Mouse (Mus musculus) ovary, postnatal 36 days (tissue): ENCODE data around the gene Olfr649.

Source experiments
- DNase-seq: peaks from one replicate; pipeline ENCODE4 v3.0.0; 2022; ENCODE audit warnings: low spot score, mixed read lengths

Olfr649 gene

DNA sequence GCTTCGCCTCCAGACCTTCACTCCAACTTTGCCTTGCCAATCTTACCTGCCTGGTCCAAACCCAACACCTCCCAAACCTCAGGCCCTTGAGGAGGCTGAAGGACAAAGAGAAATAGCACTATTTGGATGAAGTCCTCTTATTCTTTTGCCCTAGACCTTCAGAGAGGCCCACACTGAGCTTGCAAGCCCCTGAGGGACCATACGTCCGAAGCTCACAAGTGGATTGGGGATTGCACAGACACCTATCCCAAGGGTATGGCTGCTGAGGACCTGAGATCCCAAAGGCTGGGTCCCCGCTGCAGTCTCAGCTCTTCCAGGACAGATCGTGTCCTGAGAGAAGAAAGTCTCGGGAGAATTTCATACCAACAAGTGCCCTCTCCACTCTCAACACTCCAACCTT lies at the start of gene Olfr649:
Gene Olfr649, minus strand, starts transcription at position 101 of the 400 bp plus-strand sequence.
- no peak for DNase-seq

DNA sequence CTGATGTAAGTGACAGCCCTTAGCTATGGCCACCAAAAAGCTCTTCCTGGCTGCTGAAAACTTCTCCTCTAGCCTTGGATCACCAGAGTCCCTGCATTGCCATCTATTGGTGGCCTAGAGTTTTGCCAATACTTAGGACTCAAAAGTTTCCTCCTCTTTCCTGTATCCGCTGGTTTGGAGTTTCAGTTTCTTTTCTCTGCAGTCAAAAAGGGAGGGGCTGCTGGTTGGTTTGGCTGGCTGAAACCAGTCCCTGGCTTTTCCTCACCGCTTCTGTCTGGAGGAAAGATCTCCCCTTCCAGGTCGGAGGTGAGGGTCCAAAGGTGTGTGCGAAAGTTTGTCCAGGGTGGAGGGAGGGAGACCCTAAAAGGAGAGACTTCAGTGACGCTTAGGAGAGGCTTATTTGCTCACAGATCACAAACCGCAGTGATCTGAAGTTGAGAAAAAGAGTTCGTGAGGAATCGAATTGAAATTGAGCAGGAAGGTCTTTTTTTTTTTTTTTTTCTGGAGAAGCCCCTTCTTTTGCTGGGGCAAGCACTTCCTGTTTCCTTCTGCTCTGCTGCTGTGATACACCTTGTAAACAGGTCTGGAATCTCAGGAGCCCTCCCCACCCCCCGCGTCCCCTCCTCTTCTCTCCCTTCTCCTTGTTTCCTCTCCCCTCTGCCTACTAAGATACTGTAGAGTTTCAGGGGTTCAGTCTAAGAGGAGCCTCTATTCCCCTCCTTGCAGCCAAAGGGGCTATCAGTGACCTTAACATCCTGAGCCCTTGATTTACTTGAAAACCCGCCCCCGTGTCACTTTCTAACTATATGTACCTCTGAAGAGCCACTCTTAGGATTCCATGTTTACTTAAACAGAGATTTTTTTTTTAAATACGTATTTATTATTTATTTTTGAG lies 48.7 kb upstream of the Olfr649 start, which contains the start of gene Trim34a:
Gene Trim34a, plus strand, starts transcription at position 171 of the 895 bp plus-strand sequence.
- DNase-seq: peak; percentile 36

DNA sequence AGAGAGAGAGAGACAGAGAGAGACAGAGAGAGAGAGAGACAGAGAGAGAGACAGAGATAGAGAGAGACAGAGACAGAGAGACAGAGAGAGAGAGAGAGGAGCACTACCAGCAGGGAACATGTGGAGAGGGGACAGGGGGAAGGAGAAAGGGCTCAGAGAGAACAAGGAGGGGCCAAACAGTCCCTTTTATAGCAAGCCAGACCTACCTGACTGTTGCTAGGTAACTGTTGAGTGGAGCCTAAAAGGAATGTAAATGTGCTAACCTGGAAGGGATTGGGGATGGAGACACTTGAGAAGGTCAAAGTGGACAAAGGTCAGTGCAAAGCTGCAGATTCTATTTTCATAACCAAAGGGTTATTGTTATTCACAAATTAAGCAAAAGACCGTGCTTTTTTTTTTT lies 47.8 kb upstream of the Olfr649 start:
- no peak for DNase-seq

DNA sequence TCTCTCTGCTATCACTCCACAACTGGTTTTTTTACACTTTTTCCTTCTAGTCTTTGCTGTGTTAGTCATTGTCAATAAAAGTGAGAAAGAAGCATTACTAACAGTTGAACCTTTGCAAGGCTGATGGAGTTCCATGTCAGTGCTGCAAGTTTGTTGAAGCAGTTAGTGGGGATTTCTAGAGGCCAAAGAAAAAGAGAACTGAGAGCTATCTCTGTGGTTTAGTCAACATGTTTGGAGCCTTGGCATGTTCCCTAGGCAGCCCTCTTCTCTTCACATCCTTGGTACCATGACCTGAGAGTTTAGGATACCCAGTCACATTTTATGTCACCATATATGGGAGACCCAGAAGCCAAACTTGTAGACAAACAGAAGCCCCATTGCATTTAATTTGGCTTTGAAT lies 45.1 kb upstream of the Olfr649 start:
- no peak for DNase-seq

DNA sequence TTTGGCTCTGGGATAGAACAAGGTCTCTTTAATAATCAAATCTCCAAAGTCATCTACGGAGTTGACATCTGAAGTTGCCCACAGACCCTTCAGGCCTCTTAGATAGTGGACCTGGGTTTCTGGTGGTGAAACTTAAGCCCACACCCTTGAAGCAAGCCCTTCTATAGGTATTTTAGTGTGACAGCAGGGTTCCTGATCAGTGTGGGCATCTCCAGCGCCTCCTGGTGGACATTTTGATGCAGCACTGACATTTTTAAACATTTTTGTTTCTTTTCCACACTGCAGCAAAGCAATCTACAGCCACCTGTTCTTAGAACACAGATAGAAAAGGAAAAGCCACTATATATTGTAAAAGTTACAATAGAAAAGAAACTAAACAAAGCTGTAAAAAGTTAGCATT lies 35.4 kb upstream of the Olfr649 start:
- DNase-seq: no peak

DNA sequence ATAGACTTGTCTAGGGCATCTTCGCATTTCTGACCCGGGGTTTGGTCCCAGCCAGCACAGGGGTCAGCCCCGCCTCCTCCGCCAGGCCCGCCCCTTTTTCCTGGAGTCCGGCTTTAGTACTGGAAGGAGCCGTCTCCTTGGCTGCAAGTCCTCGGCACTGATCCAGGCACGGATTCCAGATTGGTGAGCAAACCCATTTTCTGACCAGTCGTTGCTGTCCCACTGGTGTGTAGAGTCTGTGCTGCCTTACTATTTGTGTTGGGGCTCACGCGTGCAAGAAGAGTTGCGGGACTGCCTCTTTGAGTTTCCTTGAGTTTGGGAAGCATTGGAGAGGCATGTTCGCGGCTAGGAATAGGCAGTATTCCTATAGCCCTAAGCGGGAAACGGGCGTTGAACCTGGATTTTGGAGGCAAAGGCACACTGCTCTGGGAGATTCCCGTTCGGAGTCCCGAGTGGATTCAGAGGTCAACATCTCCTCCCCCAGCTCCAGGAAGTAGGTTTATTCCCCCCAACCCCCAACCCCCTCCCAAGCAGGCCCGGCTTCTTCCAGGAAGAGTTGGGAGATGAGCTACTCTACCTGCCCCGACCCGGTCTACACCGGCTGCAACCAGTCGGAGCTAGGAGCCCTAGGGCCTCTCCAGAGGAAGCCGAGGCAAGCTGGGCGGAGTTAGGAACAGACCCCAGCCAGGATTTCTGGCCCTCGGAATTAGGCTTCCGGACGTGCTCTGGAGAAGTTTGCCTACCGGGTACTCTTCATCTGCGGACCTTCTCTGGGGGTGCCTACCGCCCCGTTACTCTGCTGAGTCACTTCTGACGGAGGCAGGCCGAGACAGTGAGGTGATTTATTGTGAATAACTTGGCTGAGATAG lies 23.1 kb upstream of the Olfr649 start, which contains the start of gene Trim6:
Gene Trim6, plus strand, starts transcription at position 93 of the 869 bp plus-strand sequence.
- DNase-seq: peak; percentile 75

DNA sequence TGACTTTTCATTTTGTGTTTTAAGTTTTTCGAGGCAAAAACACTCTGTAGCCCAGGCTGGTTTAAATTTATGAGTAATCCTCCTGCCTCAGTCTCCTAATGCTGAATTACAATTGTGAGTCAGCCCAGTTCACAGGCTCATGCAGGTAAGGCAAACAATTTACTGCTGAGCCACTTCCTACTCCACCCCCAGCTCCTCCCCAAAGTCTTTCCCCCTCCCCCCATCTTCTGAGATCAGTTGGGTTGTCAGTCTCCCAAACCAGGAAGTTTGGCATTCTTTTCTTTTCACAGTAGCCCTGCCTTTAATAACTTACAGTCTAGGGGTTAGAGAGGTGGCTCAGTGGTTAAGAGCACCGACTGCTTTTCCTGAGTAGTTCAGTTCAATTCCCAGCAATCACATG lies 22.1 kb upstream of the Olfr649 start:
- DNase-seq: no peak

DNA sequence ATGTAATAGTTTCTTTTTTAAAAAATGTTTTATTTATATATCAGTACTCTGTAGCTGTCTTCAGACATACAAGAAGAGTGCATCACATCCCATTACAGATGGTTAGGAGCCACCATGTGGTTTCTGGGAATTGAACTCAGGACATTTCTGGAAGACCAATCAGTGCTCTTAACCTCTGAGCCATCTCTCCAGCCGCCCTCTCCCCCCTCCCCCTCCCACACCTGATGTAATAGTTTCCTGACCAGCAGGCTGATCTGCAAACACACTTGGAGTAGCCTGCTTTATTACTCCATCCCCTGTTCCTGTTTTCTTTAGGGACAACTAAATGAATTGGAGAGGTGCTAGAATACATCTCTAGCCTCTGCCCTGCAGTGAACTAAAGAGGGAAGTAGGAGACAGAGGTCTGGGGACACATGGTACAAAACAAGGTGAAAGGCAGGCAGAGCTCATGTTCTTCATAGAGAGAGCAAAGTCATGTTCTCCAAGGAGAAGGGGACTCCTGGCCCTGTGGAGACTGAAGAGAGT lies 20.3 kb upstream of the Olfr649 start:
- no peak for DNase-seq

DNA sequence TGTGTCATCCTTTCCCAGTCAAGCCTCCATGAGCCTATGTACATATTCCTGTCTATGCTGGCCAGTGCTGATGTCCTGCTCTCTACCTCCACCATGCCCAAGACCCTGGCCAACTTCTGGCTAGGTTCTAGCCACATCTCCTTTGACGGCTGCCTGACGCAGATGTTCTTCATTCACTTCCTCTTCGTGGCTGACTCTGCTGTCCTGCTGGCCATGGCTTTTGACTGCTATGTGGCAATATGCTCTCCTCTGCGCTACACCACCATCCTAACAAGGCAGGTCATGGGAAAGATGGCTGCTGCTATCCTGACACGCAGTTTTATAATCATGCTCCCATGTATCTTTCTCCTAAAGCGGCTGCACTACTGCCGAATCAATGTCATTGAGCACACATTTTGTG lies 10.4 kb upstream of the Olfr649 start:
- no peak for DNase-seq

DNA sequence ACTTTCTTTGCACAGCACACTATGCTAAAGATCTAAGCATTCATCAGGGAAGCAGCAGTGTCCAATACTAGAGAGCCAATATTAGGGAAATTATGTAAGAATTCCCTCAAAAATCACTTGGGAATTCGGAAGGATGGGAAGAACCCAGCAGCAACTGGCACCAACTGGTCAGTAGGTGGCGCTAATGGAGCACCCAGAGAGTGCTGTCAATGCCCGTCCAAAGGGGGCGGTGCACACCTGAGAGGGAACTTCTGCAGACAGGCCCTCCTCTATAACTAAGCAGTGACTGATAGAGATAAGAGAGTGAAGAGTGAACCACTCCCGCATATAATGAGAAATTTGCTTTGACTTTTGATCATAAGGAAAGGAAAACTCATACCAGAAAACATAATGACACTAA lies 4.0 kb upstream of the Olfr649 start:
- peak; percentile 62 for DNase-seq

DNA sequence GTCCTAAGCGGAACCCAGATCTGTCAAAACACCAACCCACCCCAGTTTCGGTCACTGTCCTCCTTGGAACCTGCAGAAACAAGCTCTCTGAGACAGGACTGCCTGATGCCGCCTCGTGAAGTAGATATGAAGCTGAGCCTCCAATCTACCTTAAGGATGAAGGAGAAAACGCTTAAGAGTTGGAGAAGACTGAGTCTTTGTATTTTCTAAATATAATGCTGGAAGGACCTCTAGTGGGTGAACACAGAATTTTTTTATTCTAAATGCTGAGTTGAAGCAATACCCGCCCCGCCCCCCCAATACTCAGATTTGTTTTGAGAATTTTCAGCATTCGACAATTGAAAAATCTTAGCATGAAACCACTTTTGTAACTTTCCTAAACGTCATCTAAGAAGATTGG lies 4.5 kb downstream of the Olfr649 start:
- DNase-seq: no peak

DNA sequence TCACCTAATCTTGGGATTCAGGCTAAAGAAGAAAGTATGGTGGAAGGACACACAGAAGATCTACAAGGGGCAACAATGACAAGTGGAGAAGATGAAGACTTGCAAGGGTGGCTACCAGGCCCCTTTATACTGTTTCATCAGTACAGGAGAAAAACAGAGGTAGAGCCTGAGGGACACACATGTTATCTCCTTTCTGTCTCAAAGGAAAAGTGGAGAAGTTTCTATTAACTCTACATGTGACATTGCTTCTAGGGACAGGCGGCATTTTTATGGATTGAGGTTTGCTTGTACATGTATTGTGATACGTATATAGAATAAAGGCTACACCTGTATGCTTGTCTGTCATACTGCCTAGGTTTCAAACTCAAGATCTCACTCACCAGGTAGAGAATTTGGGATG lies 12.5 kb downstream of the Olfr649 start, which contains the start of gene Olfr648:
Gene Olfr648, minus strand, starts transcription at position 101 of the 400 bp plus-strand sequence.
- no peak for DNase-seq

DNA sequence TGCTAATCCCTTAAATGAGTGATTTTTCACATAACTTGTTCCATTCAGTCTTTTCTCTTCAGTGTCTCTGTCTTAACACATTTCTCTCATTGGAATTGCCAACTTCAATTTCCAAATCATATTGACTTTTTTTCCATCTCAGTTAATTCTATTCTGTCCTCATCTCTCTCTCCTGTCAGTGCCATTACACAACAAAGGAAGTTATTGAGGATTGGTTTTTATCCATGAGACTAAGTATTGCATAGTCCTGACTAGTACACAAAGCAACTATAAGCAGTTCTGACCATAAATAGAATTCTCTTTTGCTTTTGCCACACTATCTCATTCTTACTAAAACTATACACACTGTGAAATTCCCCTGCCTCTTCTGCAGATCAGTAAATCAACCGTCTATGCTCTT lies 16.7 kb downstream of the Olfr649 start:
- no peak for DNase-seq

DNA sequence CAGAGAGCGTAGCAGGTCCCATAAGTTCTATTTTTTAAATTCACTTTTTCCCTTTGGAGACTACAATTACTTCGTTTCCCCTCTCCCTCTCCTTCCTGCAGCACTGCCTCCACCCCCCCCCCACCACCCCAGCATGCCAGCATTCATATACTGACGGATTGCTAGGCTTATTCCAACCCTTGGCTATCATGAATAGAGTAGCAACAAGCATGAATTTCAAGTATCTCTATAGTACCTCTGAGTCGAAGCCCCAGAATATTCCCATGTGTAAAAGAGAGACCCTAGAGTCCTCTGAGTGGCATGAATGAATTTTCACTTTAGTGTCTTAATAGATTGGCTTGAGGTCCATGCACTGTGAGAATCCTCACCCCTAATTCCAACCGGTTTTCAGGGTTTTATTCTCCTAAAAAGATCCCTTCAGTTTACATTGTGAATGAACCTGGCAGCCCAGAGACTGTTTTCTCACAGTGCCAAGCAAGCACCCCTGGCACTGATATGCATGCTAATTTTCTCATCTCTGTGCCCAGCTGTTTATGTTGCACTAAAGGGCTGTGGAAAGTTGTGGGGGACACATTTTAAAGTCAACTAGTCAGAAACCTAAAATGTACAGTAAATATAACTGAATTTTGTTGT lies 17.2 kb downstream of the Olfr649 start:
- DNase-seq: no peak

DNA sequence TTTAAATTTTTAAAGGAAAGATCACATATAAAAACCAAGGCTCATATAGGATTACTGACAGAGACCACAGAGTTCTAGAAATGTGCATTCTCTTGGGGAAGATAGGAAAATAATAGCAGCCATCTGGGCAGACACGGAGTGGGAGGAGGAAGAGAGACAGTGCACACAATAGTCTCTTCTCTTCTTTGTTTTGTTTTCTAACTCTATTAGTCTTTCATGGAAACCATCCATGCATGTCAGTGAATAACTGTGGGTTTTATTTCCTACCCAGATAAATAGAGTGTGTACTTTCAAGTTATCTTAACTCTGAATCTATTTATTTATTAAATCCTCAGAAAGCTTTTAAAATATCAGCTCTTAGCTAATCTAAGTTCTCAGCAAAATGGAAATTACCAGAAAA lies 20.7 kb downstream of the Olfr649 start:
- DNase-seq: no peak

DNA sequence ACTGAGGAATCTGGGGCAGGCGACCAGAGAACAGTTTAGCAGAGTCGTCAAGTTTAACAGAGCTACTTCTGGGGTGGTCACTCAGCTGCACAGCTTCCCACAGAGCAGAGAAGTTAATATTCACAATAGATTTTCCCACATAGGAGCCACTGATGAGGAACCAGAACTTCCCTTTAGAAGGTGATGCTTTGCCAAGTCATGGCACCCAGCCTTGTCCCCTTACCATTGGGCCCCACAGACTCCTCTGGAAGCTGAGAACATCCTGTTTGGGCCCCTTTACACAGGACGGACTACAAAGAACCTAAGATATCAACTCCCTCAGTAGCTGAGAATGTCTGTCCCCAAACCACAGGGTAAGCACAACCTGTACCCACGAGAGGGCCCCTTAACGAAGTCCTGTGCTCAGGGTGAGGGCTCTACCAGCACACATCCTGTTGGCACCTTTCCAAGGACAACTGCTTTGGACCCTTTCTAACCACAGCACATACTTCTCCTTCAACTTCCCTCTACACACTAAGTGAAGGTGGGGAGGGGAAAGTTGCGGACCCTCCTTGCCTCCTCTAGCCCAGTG lies 26.1 kb downstream of the Olfr649 start:
- DNase-seq: no peak

DNA sequence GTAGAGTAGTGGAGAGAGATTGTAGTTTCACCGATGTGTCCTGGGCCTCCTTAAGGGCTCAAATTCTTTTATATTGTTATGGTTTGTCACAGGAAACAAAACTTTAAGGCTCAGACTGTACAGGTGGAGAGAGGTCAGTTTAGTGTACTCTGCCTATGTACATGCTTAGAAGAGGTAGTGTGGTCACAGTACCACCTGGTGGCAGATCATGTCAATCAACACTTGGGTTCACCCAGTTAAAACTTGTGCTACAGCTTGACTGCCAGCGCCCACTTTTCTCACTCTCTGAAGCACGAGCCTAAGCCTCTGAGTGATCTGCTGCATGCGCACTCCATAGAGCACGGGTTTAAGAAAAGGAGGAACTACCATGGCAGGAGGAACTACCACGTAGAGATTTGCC lies 28.7 kb downstream of the Olfr649 start:
- no peak for DNase-seq

DNA sequence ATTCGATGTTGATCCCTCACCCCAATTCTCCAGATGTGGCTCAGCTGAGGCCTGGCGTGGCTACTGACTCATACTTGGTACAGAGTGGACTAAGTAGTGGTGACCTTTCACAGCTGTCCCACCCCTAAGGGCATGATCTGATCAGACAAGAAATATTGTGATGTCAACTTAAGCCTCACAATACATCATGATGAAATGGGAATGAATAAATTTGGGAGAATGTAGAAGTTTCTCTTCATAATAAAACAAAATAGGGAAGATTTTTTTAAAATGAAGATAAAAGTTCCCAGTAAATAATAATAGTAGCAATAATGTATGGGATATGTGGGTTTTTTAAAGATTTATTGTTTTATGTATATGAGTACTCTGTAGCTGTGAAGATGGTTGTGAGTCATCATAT lies 45.3 kb downstream of the Olfr649 start, which contains the start of gene Ubqlnl:
Gene Ubqlnl, minus strand, starts transcription at position 101 of the 400 bp plus-strand sequence.
- no peak for DNase-seq

DNA sequence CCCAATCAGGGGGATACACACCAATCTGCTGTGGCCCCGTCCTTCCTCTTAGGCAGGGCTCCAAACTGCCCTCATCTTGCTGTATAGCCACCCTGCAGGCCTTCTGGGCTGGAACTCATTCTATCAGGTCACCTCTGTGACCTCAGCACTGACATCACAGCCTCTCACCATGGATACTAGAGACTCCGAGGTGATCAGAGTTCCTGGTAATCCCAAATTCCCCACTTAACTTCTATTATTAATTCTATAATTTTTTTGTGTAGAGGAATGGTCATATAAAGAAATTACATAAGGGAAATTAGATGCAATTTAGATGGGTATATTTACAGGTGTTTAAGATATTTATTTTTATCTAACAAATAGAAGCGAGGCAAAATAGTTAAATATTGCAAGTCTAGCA lies 52.6 kb downstream of the Olfr649 start, which contains the start of gene Ubqln3:
Gene Ubqln3, minus strand, starts transcription at position 101 of the 400 bp plus-strand sequence.
- no peak for DNase-seq
